Mouse (Mus musculus) CH12.LX (cell line): Measurements from ENCODE around the gene Tha1. TPM values are rescaled to one million over a fixed set of nuclear protein-coding genes. Genes with fewer than 3 reads are reported as not detected.

Experiments
- DNase-seq: peaks from one replicate; pipeline ENCODE4 v3.0.0-alpha.2; 2013; ENCODE audit errors: extremely low read depth
- H3K27ac ChIP-seq: 2 replicates; pipeline ENCODE4 v1.5.1; 2012; ENCODE audit warnings: low read depth, mild to moderate bottlenecking, control low read depth, moderate library complexity; ENCODE audit not compliant: insufficient read depth
- H3K27me3 ChIP-seq: replicated peaks from 2 replicates; pipeline ENCODE3; 2012; ENCODE audit warnings: inconsistent platforms
- H3K36me3 ChIP-seq, 2 experiments: replicated peaks in 1 of 2; 2 replicates each; pipeline versions ENCODE3 to v1.6.1; 2012; ENCODE audit warnings: inconsistent platforms in 1 of 2, low read length in 1 of 2, mild to moderate bottlenecking in 1 of 2, mixed read lengths in 1 of 2, moderate library complexity in 1 of 2; ENCODE audit not compliant: control insufficient read depth in 1 of 2, insufficient read depth in 1 of 2
- H3K4me1 ChIP-seq, 2 experiments: 2 replicates each; pipeline ENCODE4 v1.6.1; 2012; ENCODE audit warnings: inconsistent platforms in 1 of 2, moderate library complexity in 1 of 2; ENCODE audit not compliant: insufficient read depth in 2 of 2, control insufficient read depth in 1 of 2
- H3K4me2 ChIP-seq: 2 replicates; pipeline ENCODE4 v1.6.1; 2012; ENCODE audit warnings: low read depth, mild to moderate bottlenecking, control low read depth; ENCODE audit not compliant: poor library complexity, insufficient read depth, severe bottlenecking
- H3K4me3 ChIP-seq, 3 experiments: fragments of 150-350 bp in 1 of 3; sonication (generic) in 1 of 3; replicated peaks in 1 of 3; 2 replicates each; pipeline versions ENCODE3 to v1.5.1; 2011 to 2012; ENCODE audit warnings: low read depth in 2 of 3, low read length in 2 of 3, mild to moderate bottlenecking in 2 of 3, moderate library complexity in 2 of 3, control low read depth in 1 of 3, improper control_type of control experiment in 1 of 3, inconsistent platforms in 1 of 3, mixed read lengths in 1 of 3; ENCODE audit not compliant: poor library complexity in 1 of 3
- H3K79me2 ChIP-seq: replicated peaks from 2 replicates; pipeline ENCODE4 v1.6.1; 2012; ENCODE audit warnings: mild to moderate bottlenecking, moderate library complexity; ENCODE audit not compliant: control insufficient read depth, poor library complexity, insufficient read depth, severe bottlenecking; ENCODE audit errors: extremely low read depth
- H3K9ac ChIP-seq: 2 replicates; pipeline ENCODE4 v1.6.1; 2012; ENCODE audit warnings: low read depth, mild to moderate bottlenecking, control low read depth, moderate library complexity; ENCODE audit not compliant: insufficient read depth
- H3K9me3 ChIP-seq: replicated peaks from 2 replicates; pipeline ENCODE3; 2012; ENCODE audit warnings: low read length, inconsistent platforms, mixed read lengths
- BHLHE40 ChIP-seq: IDR thresholded peaks from 2 replicates; pipeline ENCODE4 v1.6.1; 2011; ENCODE audit warnings: mild to moderate bottlenecking, low read depth, low read length, improper control_type of control experiment
- CHD2 ChIP-seq: IDR thresholded peaks from 2 replicates; pipeline ENCODE4 v1.6.1; 2011; ENCODE audit warnings: low read length, improper control_type of control experiment
- CTCF ChIP-seq, 2 experiments: IDR thresholded peaks in 1 of 2; conservative IDR thresholded peaks in 1 of 2; 2 replicates each; pipeline ENCODE4 v1.5.1; 2011 to 2012; ENCODE audit warnings: low read depth in 2 of 2, low read length in 2 of 2, improper control_type of control experiment in 1 of 2, inconsistent platforms in 1 of 2, mild to moderate bottlenecking in 1 of 2, moderate library complexity in 1 of 2
- ELF1 ChIP-seq: IDR thresholded peaks from 2 replicates; pipeline ENCODE4 v1.6.1; 2014; ENCODE audit warnings: low read depth, mild to moderate bottlenecking, inconsistent platforms, low read length, improper control_type of control experiment
- EP300 ChIP-seq: IDR thresholded peaks from 2 replicates; pipeline ENCODE4 v1.6.1; 2011; ENCODE audit warnings: low read length, improper control_type of control experiment
- GABPA ChIP-seq: IDR thresholded peaks from 2 replicates; pipeline ENCODE4 v1.6.1; 2012; ENCODE audit warnings: low read depth, low read length, improper control_type of control experiment, inconsistent platforms; ENCODE audit not compliant: insufficient replicate concordance
- HCFC1 ChIP-seq: IDR thresholded peaks from 2 replicates; pipeline ENCODE4 v1.6.1; 2012; ENCODE audit warnings: low read depth, mild to moderate bottlenecking, inconsistent platforms, low read length, improper control_type of control experiment
- MAFK ChIP-seq: IDR thresholded peaks from 2 replicates; pipeline ENCODE4 v1.6.1; 2011; ENCODE audit warnings: low read length, improper control_type of control experiment; ENCODE audit not compliant: insufficient replicate concordance
- MAX ChIP-seq: IDR thresholded peaks from 2 replicates; pipeline ENCODE4 v1.6.1; 2011; ENCODE audit warnings: low read length, improper control_type of control experiment
- MEF2A ChIP-seq: IDR thresholded peaks from 2 replicates; pipeline ENCODE4 v1.6.1; 2014; ENCODE audit warnings: low read depth, mild to moderate bottlenecking, inconsistent platforms, low read length, improper control_type of control experiment, borderline replicate concordance
- MXI1 ChIP-seq: IDR thresholded peaks from 2 replicates; pipeline ENCODE4 v1.6.1; 2011; ENCODE audit warnings: mild to moderate bottlenecking, low read depth, low read length, improper control_type of control experiment
- MYC ChIP-seq: IDR thresholded peaks from 2 replicates; pipeline ENCODE4 v1.6.1; 2011; ENCODE audit warnings: low read depth, mild to moderate bottlenecking, improper control_type of control experiment, low read length
- NELFE ChIP-seq: IDR thresholded peaks from 2 replicates; pipeline ENCODE4 v1.6.1; 2011; ENCODE audit warnings: low read depth, low read length, improper control_type of control experiment
- NRF1 ChIP-seq: IDR thresholded peaks from 2 replicates; pipeline ENCODE4 v1.6.1; 2014; ENCODE audit warnings: low read depth, mild to moderate bottlenecking, inconsistent platforms, low read length, improper control_type of control experiment, moderate library complexity
- PAX5 ChIP-seq: IDR thresholded peaks from 2 replicates; pipeline ENCODE4 v1.6.1; 2012; ENCODE audit warnings: low read length, inconsistent platforms, mixed read lengths
- RAD21 ChIP-seq: IDR thresholded peaks from 2 replicates; pipeline ENCODE4 v1.6.1; 2011; ENCODE audit warnings: low read depth, mild to moderate bottlenecking, low read length, improper control_type of control experiment, moderate library complexity
- RCOR1 ChIP-seq: conservative IDR thresholded peaks from 2 replicates; pipeline ENCODE4 v1.6.1; 2012; ENCODE audit warnings: low read depth, mild to moderate bottlenecking, inconsistent platforms, low read length, improper control_type of control experiment
- SMC3 ChIP-seq: IDR thresholded peaks from 2 replicates; pipeline ENCODE4 v1.6.1; 2011; ENCODE audit warnings: low read depth, low read length, improper control_type of control experiment
- TBP ChIP-seq: conservative IDR thresholded peaks from 2 replicates; pipeline ENCODE4 v1.6.1; 2011; ENCODE audit warnings: low read depth, low read length, improper control_type of control experiment
- TCF12 ChIP-seq: IDR thresholded peaks from 2 replicates; pipeline ENCODE4 v1.6.1; 2014; ENCODE audit warnings: low read depth, mild to moderate bottlenecking, inconsistent platforms, low read length, improper control_type of control experiment
- UBTF ChIP-seq: IDR thresholded peaks from 2 replicates; pipeline ENCODE4 v1.6.1; 2012; ENCODE audit warnings: low read depth, mild to moderate bottlenecking, inconsistent platforms, low read length, improper control_type of control experiment, moderate library complexity
- USF1 ChIP-seq: IDR thresholded peaks from 2 replicates; pipeline ENCODE4 v1.6.1; 2014; ENCODE audit warnings: low read depth, mild to moderate bottlenecking, inconsistent platforms, low read length, improper control_type of control experiment
- USF2 ChIP-seq: conservative IDR thresholded peaks from 2 replicates; pipeline ENCODE4 v1.6.1; 2011; ENCODE audit warnings: low read depth, low read length, improper control_type of control experiment
- ZKSCAN1 ChIP-seq: IDR thresholded peaks from 2 replicates; pipeline ENCODE4 v1.6.1; 2012; ENCODE audit warnings: low read depth, inconsistent platforms, low read length, improper control_type of control experiment, borderline replicate concordance
- ZNF384 ChIP-seq: IDR thresholded peaks from 2 replicates; pipeline ENCODE4 v1.6.1; 2012; ENCODE audit warnings: low read depth, low read length, improper control_type of control experiment, inconsistent platforms
- dilution Hi-C: fragments of 300-500 bp; cut with MboI; formaldehyde crosslinking; loops from 2 replicates; pipeline ENCODE4 v1.14.3; 2020; ENCODE audit warnings: low sequenced_read_pairs; ENCODE audit not compliant: extremely low pct_unique_long_range_greater_than_20kb, extremely low pct_ligation_motif_present
- in situ Hi-C: fragments of 300-500 bp; cut with MboI; formaldehyde crosslinking; loops from 3 replicates; pipeline ENCODE4 v1.14.3; 2019; ENCODE audit warnings: low sequenced_read_pairs, low pct_ligation_motif_present, low pct_unique_long_range_greater_than_20kb, mixed read lengths
- polyA plus RNA-seq: library from polyadenylated mRNA; unstranded; fragments of >175 nt; gene quantifications from 2 replicates; pipeline ENCODE4 v1.2.1, GENCODE M21; 2012; ENCODE audit warnings: low read depth; ENCODE audit not compliant: insufficient read length
- total RNA-seq, 2 experiments: library from RNA; depleted of rRNA; stranded (reverse); fragments of 300-350 nt in 1 of 2; fragments of >200 nt in 1 of 2; gene quantifications; 2 replicates each; pipeline ENCODE4 v1.2.3; 2012 to 2014

The Tha1 gene
- total and polyA plus RNA-seq, 3 experiments = not detected

GRCm38 (mm10) chr11:117875681-117876080 lies 2.4 kb upstream of the Tha1 start:
- Histone ChIP-seq H3K27ac (no peak overlapping the region), H3K27me3 (peaks cover 63% of the 10 kb centered on the region), H3K4me3 (no peak overlapping the region), H3K9ac (no peak overlapping the region), H3K36me3 (no peaks in the 10 kb centered on the region), H3K4me2 (no peak overlapping the region), H3K4me1 (peaks cover 33 to 52% of the 10 kb centered on the region in 2 experiments), H3K79me2 (no peaks in the 10 kb centered on the region), H3K9me3 (peaks cover 4% of the 10 kb centered on the region)
- TF ChIP-seq CHD2 (no peak), UBTF (no peak), NELFE (no peak), GABPA (no peak), MEF2A (no peak), PAX5 (no peak), USF2 (no peak), MXI1 (no peak)
- in situ Hi-C loops (no loop called here), dilution Hi-C loops (no loop called here)
- DNase-seq = no peak

- Histone ChIP-seq H3K27me3 (peaks cover 61% of the 10 kb centered on the region), H3K27ac (no peak overlapping the region), H3K4me3 (no peak overlapping the region), H3K4me2 (no peak overlapping the region), H3K9me3 (peaks cover 4% of the 10 kb centered on the region), H3K79me2 (no peaks in the 10 kb centered on the region), H3K9ac (no peak overlapping the region), H3K4me1 (peaks cover 24 to 45% of the 10 kb centered on the region in 2 experiments), H3K36me3 (no peaks in the 10 kb centered on the region)
- dilution Hi-C loops (no loop called here), in situ Hi-C loops (loop anchor here (5.0 kb wide), 2 partner anchors 93 to 148 kb away; no protein-coding TSS in a partner anchor)
- peak; percentile 38 to 70; a peak in 2 of 4 replicates for TF ChIP-seq CTCF (conservative IDR thresholded peaks at IDR 0.05 in 1 of 2, IDR thresholded peaks at IDR 0.05 in 1 of 2; ENCODE audit: low read depth in 2 of 2, low read length in 2 of 2)
- peak; percentile 48 for TF ChIP-seq SMC3
- TF ChIP-seq UBTF = no peak
- peak; percentile 52 for TF ChIP-seq RAD21
- DNase-seq = no peak
These were observed 1.1 kb upstream of the Tha1 start for GRCm38 (mm10) chr11:117874419-117874818.

DNA sequence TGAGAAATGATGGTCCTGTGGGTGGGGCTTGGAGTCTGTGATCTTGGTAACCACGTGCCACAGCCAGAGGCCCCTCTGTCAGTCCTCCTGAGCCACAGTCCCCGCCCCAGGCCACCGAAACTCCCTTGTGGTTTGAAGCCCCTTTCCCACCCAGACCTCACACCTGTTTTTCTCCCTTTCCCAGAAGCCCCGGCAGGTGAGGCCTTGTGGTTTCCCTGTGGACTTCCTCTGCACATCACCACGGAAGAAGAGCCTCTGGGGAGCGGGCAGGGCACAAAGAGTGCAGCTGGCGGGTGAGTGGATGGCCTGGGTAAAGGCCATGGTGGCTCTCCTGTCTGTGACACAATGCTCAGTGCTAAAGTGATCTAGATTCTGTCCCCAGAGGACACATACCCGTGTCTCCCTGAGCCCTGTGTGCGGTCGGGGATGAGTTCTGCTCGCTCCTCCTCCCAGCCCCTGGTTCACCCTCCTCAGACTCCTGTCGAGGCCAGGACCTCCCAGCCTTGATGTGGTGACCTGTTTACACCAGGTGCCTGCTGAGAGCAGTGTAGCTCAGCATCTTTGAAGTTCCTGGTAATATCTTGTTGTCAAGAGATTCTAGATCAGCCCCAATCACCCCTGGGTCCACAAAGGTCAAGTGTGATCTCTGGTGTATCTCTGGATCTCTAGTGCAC lies 1.2 kb downstream of the Tha1 start:
- peak; percentile 78 for DNase-seq
- Histone ChIP-seq H3K4me2 (peak overlapping the region; percentile 24; the same call in 1 of the 2 replicates), H3K9ac (no peak overlapping the region), H3K27me3 (peaks cover 65% of the 10 kb centered on the region), H3K4me1 (peaks cover 15 to 27% of the 10 kb centered on the region in 2 experiments), H3K4me3 (no peak overlapping the region), H3K36me3 (no peaks in the 10 kb centered on the region), H3K79me2 (no peaks in the 10 kb centered on the region), H3K27ac (no peak overlapping the region), H3K9me3 (peaks cover 4% of the 10 kb centered on the region)
- in situ Hi-C loops (loop anchor here (5.0 kb wide), 2 partner anchors 95 to 150 kb away; no protein-coding TSS in a partner anchor), dilution Hi-C loops (no loop called here)
- TF ChIP-seq MAX (peak; percentile 92), MAFK (peak; percentile 70), MYC (peak; percentile 90), USF1 (peak; percentile 69), TBP (no peak), ELF1 (peak; percentile 57; the same call in 1 of the 2 replicates), NRF1 (no peak), EP300 (peak; percentile 85), HCFC1 (no peak), UBTF (0 out of 2 replicates have a peak, but pooled peaks have one; percentile 19), ZKSCAN1 (no peak), BHLHE40 (peak; percentile 94), RCOR1 (peak; percentile 86), NELFE (no peak), TCF12 (peak; percentile 99), ZNF384 (no peak), MEF2A (peak; percentile 82)
